Mouse (Mus musculus) adrenal gland (tissue): Measurements from ENCODE around the gene Rufy4.

Source experiments
- intact Hi-C: fragments of 180-260 bp; cut with DNase I; formaldehyde crosslinking; loops from one replicate; pipeline ENCODE4 v1.15.1; 2025

Gene Rufy4

GRCm38 (mm10) chr1:74103654-74104353, 21.5 kb upstream of the Rufy4 start:
- intact Hi-C loops, result no loop called here

GRCm38 (mm10) chr1:74105660-74106059, 19.7 kb upstream of the Rufy4 start:
- intact Hi-C loops, result no loop called here

- intact Hi-C loops, result no loop called here
These were observed 19.1 kb upstream of the Rufy4 start for GRCm38 (mm10) chr1:74106214-74106613.

GRCm38 (mm10) chr1:74107931-74108618, 17.3 kb upstream of the Rufy4 start:
- intact Hi-C loops, result no loop called here

GRCm38 (mm10) chr1:74109670-74110069, 15.7 kb upstream of the Rufy4 start:
- intact Hi-C loops, result no loop called here

- intact Hi-C loops, result no loop called here
These were observed 14.2 kb upstream of the Rufy4 start for GRCm38 (mm10) chr1:74110932-74111695.

GRCm38 (mm10) chr1:74111696-74112030, 13.7 kb upstream of the Rufy4 start:
- intact Hi-C loops, result no loop called here

- intact Hi-C loops, result no loop called here
These were observed 12.3 kb upstream of the Rufy4 start for GRCm38 (mm10) chr1:74113071-74113470.

GRCm38 (mm10) chr1:74117876-74118275, 7.5 kb upstream of the Rufy4 start:
- intact Hi-C loops, result no loop called here

- intact Hi-C loops, result no loop called here
These were observed 6.2 kb upstream of the Rufy4 start for GRCm38 (mm10) chr1:74119115-74119514.

- intact Hi-C loops, result loop anchor here (5.0 kb wide), 1 partner anchor 34 kb away; no protein-coding TSS in a partner anchor
These were observed 4.2 kb upstream of the Rufy4 start for GRCm38 (mm10) chr1:74121138-74121537.

GRCm38 (mm10) chr1:74121821-74122576, 3.3 kb upstream of the Rufy4 start:
- intact Hi-C loops, result loop anchor here (5.0 kb wide), 1 partner anchor 35 kb away; no protein-coding TSS in a partner anchor

- intact Hi-C loops, result loop anchor here (5.0 kb wide), 1 partner anchor 36 kb away; no protein-coding TSS in a partner anchor
These were observed 2.1 kb upstream of the Rufy4 start for GRCm38 (mm10) chr1:74123215-74123614.

- intact Hi-C loops, result loop anchor here (2.0 to 5.0 kb wide), 2 partner anchors 37 to 222 kb away; no protein-coding TSS in a partner anchor
These were observed 1.0 kb upstream of the Rufy4 start, which contains the start of gene Tns1 for GRCm38 (mm10) chr1:74124021-74124981. TSS of gene Tns1 (minus strand) at chr1:74124449.

GRCm38 (mm10) chr1:74130883-74131659, 5.7 kb downstream of the Rufy4 start:
- intact Hi-C loops, result no loop called here

GRCm38 (mm10) chr1:74132011-74132410, 6.7 kb downstream of the Rufy4 start:
- intact Hi-C loops, result no loop called here

GRCm38 (mm10) chr1:74133954-74134353, 8.6 kb downstream of the Rufy4 start:
- intact Hi-C loops, result no loop called here

GRCm38 (mm10) chr1:74135326-74135950, 10.1 kb downstream of the Rufy4 start:
- intact Hi-C loops, result loop anchor here (5.0 kb wide), 1 partner anchor 233 kb away; no protein-coding TSS in a partner anchor

- intact Hi-C loops, result loop anchor here (5.0 kb wide), 1 partner anchor 237 kb away; no protein-coding TSS in a partner anchor
These were observed 14.1 kb downstream of the Rufy4 start for GRCm38 (mm10) chr1:74139415-74139814.
